Mouse (Mus musculus) intestine, embryonic 16.5 days (tissue): ENCODE measurements around the gene Cab39. TPM values are rescaled to one million over a fixed set of nuclear protein-coding genes. Genes with fewer than 3 reads are reported as not detected.
A peak's percentile ranks its signal among the peaks of the same experiment; 100 is the strongest.

ENCODE experiments used
- ATAC-seq: fragments of 200-750 bp; cut with Nextera tagmentation; 2 replicates; pipeline ENCODE4 v1.8.0; 2017; ENCODE audit warnings: moderate TSS enrichment, moderate library complexity
- H3K27ac ChIP-seq: fragments of 300-500 bp; sonication (generic); 2 replicates; pipeline ENCODE4 v1.5.1; 2014; ENCODE audit warnings: mild to moderate bottlenecking, low read length
- H3K27me3 ChIP-seq: fragments of 300-500 bp; sonication (generic); replicated peaks from 2 replicates; pipeline ENCODE4 v1.6.1; 2014; ENCODE audit warnings: low read length, control low read depth, mixed read lengths; ENCODE audit not compliant: control insufficient read depth, insufficient read depth
- H3K36me3 ChIP-seq: fragments of 300-500 bp; sonication (generic); 2 replicates; pipeline ENCODE4 v1.6.1; 2014; ENCODE audit warnings: low read length, control low read depth; ENCODE audit not compliant: control insufficient read depth, insufficient read depth
- H3K4me1 ChIP-seq: fragments of 300-500 bp; sonication (generic); 2 replicates; pipeline ENCODE4 v1.6.1; 2014; ENCODE audit warnings: low read length, control low read depth, mixed read lengths; ENCODE audit not compliant: control insufficient read depth, insufficient read depth
- H3K4me2 ChIP-seq: fragments of 300-500 bp; sonication (generic); 2 replicates; pipeline ENCODE4 v1.6.1; 2014; ENCODE audit warnings: low read depth, low read length, control low read depth
- H3K4me3 ChIP-seq: fragments of 300-500 bp; sonication (generic); 2 replicates; pipeline ENCODE4 v1.5.1; 2014; ENCODE audit warnings: mild to moderate bottlenecking, low read length
- H3K9ac ChIP-seq: fragments of 300-500 bp; sonication (generic); 2 replicates; pipeline ENCODE4 v1.6.1; 2014; ENCODE audit warnings: low read depth, low read length
- H3K9me3 ChIP-seq: fragments of 300-500 bp; sonication (generic); 2 replicates; pipeline ENCODE4 v1.6.1; 2016; ENCODE audit warnings: low read length, control low read depth; ENCODE audit not compliant: control insufficient read depth
- WGBS: fragments of 180-500 bp; shearing (Covaris S2); extraction: QIAGEN DNeasy Blood & Tissue Kit; methylation state at CpG from one replicate; pipeline ENCODE4 v1.1.7; 2014; 5-methylcytosine and 5-hydroxymethylcytosine counted together
- polyA plus RNA-seq: library from polyadenylated mRNA; unstranded; fragments of >200 nt; fragmentation: Nextera tagmentation; extraction: Ambion mirVana; gene quantifications from 2 replicates; pipeline ENCODE4 v1.2.1, GENCODE M21; 2015

Gene Cab39
- polyA plus RNA-seq, 1 experiment from 2014 or later: 14.4 TPM

- ATAC-seq: no peak
- H3K4me2 ChIP-seq: no peak overlapping the region
- H3K9me3 ChIP-seq: no peaks in the 10 kb centered on the region
- H3K36me3 ChIP-seq: 0 out of 2 replicates have a peak, but pooled peaks cover 2% of the 10 kb centered on the region
- no peaks in the 10 kb centered on the region for H3K4me1 ChIP-seq
- no peak overlapping the region for H3K27ac ChIP-seq
- no peak overlapping the region for H3K9ac ChIP-seq
- no peak overlapping the region for H3K4me3 ChIP-seq
- WGBS: 98% methylated on average over 1 of the region's 1 CpGs
- no peaks in the 10 kb centered on the region for H3K27me3 ChIP-seq
Measured at GRCm38 (mm10) chr1:85829016-85829415, 35.8 kb downstream of the Cab39 start.

- H3K36me3 ChIP-seq: peaks cover 6% of the 10 kb centered on the region
- H3K9ac ChIP-seq: no peak overlapping the region
- 28% methylated on average over 4 of the region's 4 CpGs for WGBS
- H3K9me3 ChIP-seq: no peaks in the 10 kb centered on the region
- no peaks in the 10 kb centered on the region for H3K27me3 ChIP-seq
- ATAC-seq: peak; percentile 76
- H3K4me3 ChIP-seq: no peak overlapping the region
- H3K4me1 ChIP-seq: peaks cover 6% of the 10 kb centered on the region; the same call in 1 of the 2 replicates
- no peak overlapping the region for H3K27ac ChIP-seq
- H3K4me2 ChIP-seq: no peak overlapping the region
Measured at GRCm38 (mm10) chr1:85838056-85838455, 44.8 kb downstream of the Cab39 start.

- peaks cover 9% of the 10 kb centered on the region for H3K36me3 ChIP-seq
- no peaks in the 10 kb centered on the region for H3K27me3 ChIP-seq
- H3K9ac ChIP-seq: no peak overlapping the region
- H3K9me3 ChIP-seq: no peaks in the 10 kb centered on the region
- no peak overlapping the region for H3K27ac ChIP-seq
- no peak overlapping the region for H3K4me3 ChIP-seq
- 70% methylated on average over 3 of the region's 3 CpGs for WGBS
- no peak for ATAC-seq
- H3K4me1 ChIP-seq: peaks cover 6% of the 10 kb centered on the region; the same call in 1 of the 2 replicates
- no peak overlapping the region for H3K4me2 ChIP-seq
Measured at GRCm38 (mm10) chr1:85839356-85839755, 46.1 kb downstream of the Cab39 start.

- Histone ChIP-seq H3K4me3 (no peak overlapping the region), H3K4me2 (no peak overlapping the region), H3K9me3 (no peaks in the 10 kb centered on the region), H3K9ac (no peak overlapping the region), H3K4me1 (peaks cover 6% of the 10 kb centered on the region; the same call in 1 of the 2 replicates), H3K27me3 (no peaks in the 10 kb centered on the region), H3K27ac (no peak overlapping the region), H3K36me3 (peaks cover 9% of the 10 kb centered on the region)
- WGBS: 67% methylated on average over 1 of the region's 1 CpGs
- no peak for ATAC-seq
Measured at GRCm38 (mm10) chr1:85839790-85840189, 46.5 kb downstream of the Cab39 start.

- H3K4me1 ChIP-seq: peaks cover 6% of the 10 kb centered on the region; the same call in 1 of the 2 replicates
- no peak overlapping the region for H3K4me3 ChIP-seq
- H3K4me2 ChIP-seq: no peak overlapping the region
- H3K9me3 ChIP-seq: no peaks in the 10 kb centered on the region
- H3K9ac ChIP-seq: no peak overlapping the region
- no peaks in the 10 kb centered on the region for H3K27me3 ChIP-seq
- WGBS: 89% methylated on average over 4 of the region's 4 CpGs
- ATAC-seq: no peak
- no peak overlapping the region for H3K27ac ChIP-seq
- peaks cover 6% of the 10 kb centered on the region for H3K36me3 ChIP-seq
Measured at GRCm38 (mm10) chr1:85840421-85840820, 47.2 kb downstream of the Cab39 start.

GRCm38 (mm10) chr1:85842251-85842650 is 49.0 kb downstream of the Cab39 start:
- Histone ChIP-seq H3K27ac (no peak overlapping the region), H3K36me3 (peaks cover 2% of the 10 kb centered on the region; the same call in 1 of the 2 replicates), H3K9me3 (no peaks in the 10 kb centered on the region), H3K9ac (no peak overlapping the region), H3K27me3 (no peaks in the 10 kb centered on the region), H3K4me2 (no peak overlapping the region), H3K4me3 (no peak overlapping the region), H3K4me1 (0 out of 2 replicates have a peak, but pooled peaks cover 6% of the 10 kb centered on the region)
- no peak for ATAC-seq

GRCm38 (mm10) chr1:85843291-85843863 is 50.1 kb downstream of the Cab39 start:
- Histone ChIP-seq H3K27me3 (no peaks in the 10 kb centered on the region), H3K36me3 (peaks cover 5% of the 10 kb centered on the region; the same call in 1 of the 2 replicates), H3K4me1 (0 out of 2 replicates have a peak, but pooled peaks cover 6% of the 10 kb centered on the region), H3K9me3 (no peaks in the 10 kb centered on the region), H3K4me3 (no peak overlapping the region), H3K9ac (no peak overlapping the region), H3K27ac (no peak overlapping the region), H3K4me2 (no peak overlapping the region)
- WGBS: 92% methylated on average over 4 of the region's 4 CpGs
- ATAC-seq: no peak

GRCm38 (mm10) chr1:85844981-85845380 is 51.7 kb downstream of the Cab39 start:
- Histone ChIP-seq H3K4me1 (no peaks in the 10 kb centered on the region), H3K9ac (no peak overlapping the region)

GRCm38 (mm10) chr1:85845476-85845875 is 52.2 kb downstream of the Cab39 start:
- H3K9ac ChIP-seq: no peak overlapping the region
- no peaks in the 10 kb centered on the region for H3K9me3 ChIP-seq
- no peak overlapping the region for H3K4me2 ChIP-seq
- H3K4me3 ChIP-seq: no peak overlapping the region
- no peaks in the 10 kb centered on the region for H3K27me3 ChIP-seq
- ATAC-seq: no peak
- H3K4me1 ChIP-seq: no peaks in the 10 kb centered on the region
- 68% methylated on average over 3 of the region's 3 CpGs for WGBS
- no peak overlapping the region for H3K27ac ChIP-seq
- peaks cover 13% of the 10 kb centered on the region; the same call in 1 of the 2 replicates for H3K36me3 ChIP-seq

More at GRCm38 (mm10) chr1:85844981-85845380, 51.7 kb downstream of the Cab39 start:
- H3K4me2 ChIP-seq: no peak overlapping the region
- WGBS: 81% methylated on average over 6 of the region's 6 CpGs
- peaks cover 13% of the 10 kb centered on the region; the same call in 1 of the 2 replicates for H3K36me3 ChIP-seq
- H3K9me3 ChIP-seq: no peaks in the 10 kb centered on the region
- no peaks in the 10 kb centered on the region for H3K27me3 ChIP-seq
- no peak for ATAC-seq
- H3K27ac ChIP-seq: no peak overlapping the region
- no peak overlapping the region for H3K4me3 ChIP-seq

GRCm38 (mm10) chr1:85849016-85849415 is 55.8 kb downstream of the Cab39 start:
- Histone ChIP-seq H3K4me1 (no peaks in the 10 kb centered on the region), H3K4me3 (no peak overlapping the region), H3K27ac (no peak overlapping the region), H3K9ac (no peak overlapping the region), H3K9me3 (no peaks in the 10 kb centered on the region), H3K36me3 (peaks cover 11% of the 10 kb centered on the region; the same call in 1 of the 2 replicates), H3K4me2 (no peak overlapping the region), H3K27me3 (no peaks in the 10 kb centered on the region)
- ATAC-seq: no peak
- WGBS: 93% methylated on average over 14 of the region's 14 CpGs
